Mouse (Mus musculus): ENCODE results near the gene Pcdh17. TPM values are rescaled to one million over a fixed set of nuclear protein-coding genes. Genes with fewer than 3 reads are reported as not detected.

Gene Pcdh17
- 10 to 100 TPM; 37.6 to 45.3 TPM for total RNA-seq (2021)
- long read RNA-seq, experiment 1, full-length matches to known transcripts, result 8 of 17 reads
- long read RNA-seq, experiment 1, partial matches to known transcripts, result 1 of 17 reads
- long read RNA-seq, experiment 1, other reads (novel, unspliced or antisense), result 8 of 17 reads
- long read RNA-seq, experiment 2, full-length matches to known transcripts, result 7 of 12 reads
- long read RNA-seq, experiment 2, partial matches to known transcripts, result 1 of 12 reads
- long read RNA-seq, experiment 2, other reads (novel, unspliced or antisense), result 4 of 12 reads

GRCm38 (mm10) chr14:84443288-84443686 is at the start of gene Pcdh17:
Gene Pcdh17 (plus strand): TSS chr14:84443563.
- DNase-seq (ENCODE audit: low spot score in 2 of 2), result peak; percentile 96 to 97
- intact Hi-C loops (cut with DNase I), result loop anchor here (10.0 kb wide), 1 partner anchor 1462 kb away; no protein-coding TSS in a partner anchor

GRCm38 (mm10) chr14:84397137-84397536 is 46.2 kb upstream of the Pcdh17 start:
- intact Hi-C loops (cut with DNase I), result no loop called here
- no peak for DNase-seq (ENCODE audit: low spot score in 2 of 2)

DNA sequence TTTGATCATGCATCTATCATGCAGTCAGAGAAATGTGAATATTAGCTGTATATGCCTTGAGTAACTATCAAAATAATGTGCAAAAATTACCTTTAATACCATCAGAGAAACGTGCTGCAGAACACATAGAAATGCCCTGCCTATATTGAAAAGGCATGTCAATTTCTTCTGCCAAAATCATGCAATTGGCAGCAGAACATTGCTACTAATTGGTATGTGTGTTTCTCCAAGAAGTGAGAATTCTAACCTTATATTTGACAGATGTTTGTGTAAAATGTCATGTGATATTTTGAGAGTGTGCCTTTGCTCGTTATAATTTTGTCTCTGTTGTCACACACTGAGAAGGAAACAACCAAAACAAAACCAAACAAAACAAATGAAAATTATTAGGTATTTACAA is 18.6 kb upstream of the Pcdh17 start:
- intact Hi-C loops (cut with DNase I), result no loop called here
- DNase-seq (ENCODE audit: low spot score in 2 of 2), result no peak

GRCm38 (mm10) chr14:84426616-84427015 is 16.7 kb upstream of the Pcdh17 start:
- DNase-seq (ENCODE audit: low spot score in 2 of 2), result no peak
- intact Hi-C loops (cut with DNase I), result no loop called here

DNA sequence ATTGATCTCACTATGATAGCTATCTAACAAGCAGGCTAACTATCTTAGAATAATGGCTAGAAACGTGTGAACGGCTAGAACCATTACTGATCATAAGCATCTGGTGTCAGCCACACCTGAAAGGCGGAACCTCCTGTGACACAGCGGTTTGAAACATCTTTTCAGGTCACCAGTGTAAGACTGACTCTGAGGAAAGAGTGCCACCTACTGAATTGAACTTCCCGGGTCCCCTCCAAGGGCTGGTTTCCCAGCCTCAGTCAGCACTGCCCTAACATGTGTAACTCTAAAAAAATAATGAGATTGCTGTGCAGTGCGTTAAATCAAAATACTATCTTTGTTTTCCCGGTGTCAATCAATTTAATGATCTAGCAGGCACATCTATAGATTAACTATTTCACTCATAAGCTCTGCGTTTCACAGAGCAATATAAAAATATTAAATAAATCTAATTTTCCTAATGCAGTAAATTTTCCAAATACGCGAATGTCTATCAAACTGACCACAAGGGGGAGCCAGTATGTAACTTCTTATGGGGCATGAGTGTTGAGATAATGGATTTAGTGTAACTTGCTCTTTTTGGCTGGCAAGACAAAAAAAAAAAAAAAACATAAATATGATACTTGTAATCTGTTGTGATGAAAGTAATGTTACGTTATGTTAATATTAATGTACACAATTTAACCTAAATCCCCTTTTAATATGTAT is 5.1 kb upstream of the Pcdh17 start:
- intact Hi-C loops (cut with DNase I), result no loop called here
- peak; percentile 23 to 56 for DNase-seq (ENCODE audit: low spot score in 2 of 2)

DNA sequence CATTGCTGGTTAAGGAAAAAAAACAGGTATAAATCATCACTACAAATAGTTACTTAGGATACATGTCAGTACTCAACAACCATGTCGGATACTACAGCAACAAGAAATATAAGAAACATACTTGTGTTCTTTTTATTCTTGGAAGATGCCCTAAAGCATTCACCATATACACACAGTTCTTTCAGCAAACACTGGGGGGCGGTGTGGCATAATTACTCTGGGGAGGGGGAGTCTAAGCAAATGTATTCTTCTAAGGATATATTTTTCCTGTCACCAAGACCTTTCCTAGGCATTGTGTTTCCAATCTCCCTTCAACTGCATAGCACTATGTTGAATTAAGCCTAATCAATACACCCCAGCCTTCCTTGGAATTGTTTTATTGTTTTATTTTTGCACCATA is 2.5 kb upstream of the Pcdh17 start:
- intact Hi-C loops (cut with DNase I), result loop anchor here (10.0 kb wide), 1 partner anchor 1464 kb away; no protein-coding TSS in a partner anchor

GRCm38 (mm10) chr14:84442528-84443287 is 655 bp upstream of the Pcdh17 start:
- DNase-seq (ENCODE audit: low spot score in 2 of 2), result peak; percentile 50
- intact Hi-C loops (cut with DNase I), result loop anchor here (10.0 kb wide), 1 partner anchor 1462 kb away; no protein-coding TSS in a partner anchor

More for the DNA sequence above, 2.5 kb upstream of the Pcdh17 start:
- DNase-seq (ENCODE audit: low spot score in 2 of 2), result peak in 1 of 2 experiments; percentile 22

- intact Hi-C loops (cut with DNase I), result loop anchor here (10.0 kb wide), 1 partner anchor 1461 kb away; no protein-coding TSS in a partner anchor
- no peak for DNase-seq (ENCODE audit: low spot score in 2 of 2)
These were observed 398 bp downstream of the Pcdh17 start for GRCm38 (mm10) chr14:84443761-84444160.

- peak; percentile 39 to 43 for DNase-seq (ENCODE audit: low spot score in 2 of 2)
- intact Hi-C loops (cut with DNase I), result loop anchor here (10.0 kb wide), 1 partner anchor 1461 kb away; no protein-coding TSS in a partner anchor
These were observed 906 bp downstream of the Pcdh17 start for GRCm38 (mm10) chr14:84444276-84444662.

GRCm38 (mm10) chr14:84444663-84445502 is 1.5 kb downstream of the Pcdh17 start:
- intact Hi-C loops (cut with DNase I), result loop anchor here (10.0 kb wide), 1 partner anchor 1460 kb away; no protein-coding TSS in a partner anchor
- peak; percentile 60 to 73 for DNase-seq (ENCODE audit: low spot score in 2 of 2)

- intact Hi-C loops (cut with DNase I), result loop anchor here (10.0 kb wide), 1 partner anchor 1459 kb away; no protein-coding TSS in a partner anchor
- DNase-seq (ENCODE audit: low spot score in 2 of 2), result peak; percentile 34 to 65
These were observed 2.4 kb downstream of the Pcdh17 start for GRCm38 (mm10) chr14:84445503-84446410.

- intact Hi-C loops (cut with DNase I), result loop anchor here (10.0 kb wide), 1 partner anchor 1458 kb away; no protein-coding TSS in a partner anchor
- peak in 1 of 2 experiments; percentile 12 for DNase-seq (ENCODE audit: low spot score in 2 of 2)
These were observed 3.1 kb downstream of the Pcdh17 start for GRCm38 (mm10) chr14:84446411-84446915.

DNA sequence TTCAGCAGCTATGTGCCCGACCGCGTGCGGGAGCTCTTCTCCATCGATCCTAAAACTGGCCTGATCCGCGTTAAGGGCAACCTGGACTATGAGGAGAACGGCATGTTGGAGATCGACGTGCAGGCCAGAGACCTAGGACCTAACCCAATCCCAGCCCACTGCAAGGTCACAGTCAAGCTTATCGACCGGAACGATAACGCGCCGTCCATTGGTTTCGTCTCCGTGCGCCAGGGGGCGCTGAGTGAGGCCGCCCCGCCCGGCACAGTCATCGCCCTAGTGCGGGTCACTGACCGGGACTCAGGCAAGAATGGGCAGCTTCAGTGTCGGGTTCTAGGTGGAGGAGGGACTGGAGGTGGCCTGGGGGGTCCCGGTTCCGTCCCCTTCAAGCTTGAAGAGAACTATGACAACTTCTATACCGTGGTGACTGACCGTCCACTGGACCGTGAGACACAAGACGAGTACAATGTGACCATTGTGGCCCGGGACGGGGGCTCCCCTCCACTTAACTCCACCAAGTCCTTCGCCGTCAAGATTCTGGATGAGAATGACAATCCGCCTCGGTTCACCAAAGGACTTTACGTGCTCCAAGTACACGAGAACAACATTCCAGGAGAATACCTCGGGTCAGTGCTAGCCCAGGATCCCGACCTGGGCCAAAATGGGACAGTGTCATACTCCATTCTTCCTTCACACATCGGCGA is 3.7 kb downstream of the Pcdh17 start:
- DNase-seq (ENCODE audit: low spot score in 2 of 2), result peak; percentile 22 to 58
- intact Hi-C loops (cut with DNase I), result loop anchor here (10.0 kb wide), 1 partner anchor 1458 kb away; no protein-coding TSS in a partner anchor

GRCm38 (mm10) chr14:84447661-84448380 is 4.5 kb downstream of the Pcdh17 start:
- intact Hi-C loops (cut with DNase I), result loop anchor here (10.0 kb wide), 1 partner anchor 1457 kb away; no protein-coding TSS in a partner anchor
- peak; percentile 40 to 64 for DNase-seq (ENCODE audit: low spot score in 2 of 2)

DNA sequence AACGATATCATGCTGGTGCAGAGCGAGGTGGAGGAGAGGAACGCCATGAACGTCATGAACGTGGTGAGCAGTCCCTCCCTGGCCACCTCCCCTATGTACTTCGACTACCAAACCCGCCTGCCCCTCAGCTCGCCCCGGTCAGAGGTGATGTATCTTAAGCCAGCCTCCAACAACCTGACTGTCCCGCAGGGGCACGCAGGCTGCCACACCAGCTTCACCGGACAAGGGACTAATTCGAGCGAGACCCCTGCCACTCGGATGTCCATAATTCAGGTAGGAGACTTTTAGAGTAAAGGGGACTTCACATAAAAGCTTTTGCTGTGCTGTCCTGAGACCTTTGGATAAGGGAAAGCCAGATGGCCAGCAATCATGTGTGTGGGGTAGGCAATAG is 5.0 kb downstream of the Pcdh17 start:
- no peak for DNase-seq (ENCODE audit: low spot score in 2 of 2)
- intact Hi-C loops (cut with DNase I), result loop anchor here (10.0 kb wide), 1 partner anchor 1456 kb away; no protein-coding TSS in a partner anchor
